Mouse (Mus musculus): ENCODE data around the gene Olfr1137.

Olfr1137 gene

DNA sequence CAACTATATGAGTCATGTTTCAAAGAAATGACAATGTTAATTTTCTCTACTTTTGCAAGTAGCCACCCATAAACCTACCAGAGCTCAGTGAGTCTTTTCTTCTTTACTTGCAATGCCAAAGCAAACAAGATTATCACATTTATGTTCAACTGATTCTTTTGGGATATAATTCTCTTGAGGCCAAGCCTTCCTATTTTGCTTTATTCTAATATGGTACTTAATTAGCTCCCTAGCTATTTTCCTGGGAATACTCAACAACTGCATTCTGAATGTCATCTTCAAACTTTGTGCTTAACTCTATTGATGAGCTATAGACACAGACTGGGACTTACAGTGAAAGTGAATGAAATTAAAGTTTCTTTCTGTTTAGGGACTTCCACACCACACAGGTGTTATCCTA, at the start of gene Olfr1137:
Gene Olfr1137, minus strand, starts transcription at position 101 of the 400 bp plus-strand sequence.
- no peak for DNase-seq (ENCODE audit: low read depth)

DNA sequence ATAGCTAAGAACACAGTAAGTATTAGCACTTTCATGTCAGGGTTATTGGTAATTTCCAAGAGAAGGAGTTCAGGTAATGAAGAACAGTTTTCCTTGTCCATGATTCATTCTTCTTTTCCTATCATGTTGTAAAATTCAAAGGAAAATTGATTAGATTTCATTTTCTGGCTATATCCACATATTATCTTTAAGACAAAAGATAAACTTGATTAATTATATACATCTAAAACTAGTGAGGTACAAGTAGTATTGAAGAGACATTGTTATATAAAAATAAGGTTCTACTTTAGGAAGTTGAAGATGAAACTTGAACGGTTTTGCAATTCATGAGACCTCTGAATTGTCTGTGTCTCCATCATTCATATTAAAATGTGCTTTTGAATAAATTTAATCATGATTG, 40.9 kb upstream of the Olfr1137 start, which contains the start of gene Olfr1141:
Gene Olfr1141, minus strand, starts transcription at position 101 of the 400 bp plus-strand sequence.
- DNase-seq (ENCODE audit: low read depth): no peak

DNA sequence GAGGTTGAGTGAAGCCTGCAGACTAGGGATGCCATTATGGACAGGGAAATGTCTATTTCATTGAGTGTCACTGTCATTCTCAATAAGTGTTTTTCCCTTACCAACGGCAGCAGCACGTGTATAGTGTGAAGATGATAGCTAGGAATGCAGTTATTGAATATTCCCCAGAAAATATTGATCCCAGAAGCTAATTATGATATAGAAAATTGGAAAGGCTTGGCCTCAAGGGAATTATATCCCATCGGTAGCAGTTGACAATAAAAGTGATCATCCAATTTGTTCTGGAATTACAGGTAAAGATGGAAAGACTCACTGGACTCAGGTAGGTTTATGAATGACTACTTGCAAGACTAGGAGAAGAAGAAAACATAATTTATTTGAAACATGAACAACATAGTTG, 30.5 kb upstream of the Olfr1137 start, which contains the start of gene Olfr1140:
Gene Olfr1140, plus strand, starts transcription at position 301 of the 400 bp plus-strand sequence.
- DNase-seq (ENCODE audit: low read depth): no peak

DNA sequence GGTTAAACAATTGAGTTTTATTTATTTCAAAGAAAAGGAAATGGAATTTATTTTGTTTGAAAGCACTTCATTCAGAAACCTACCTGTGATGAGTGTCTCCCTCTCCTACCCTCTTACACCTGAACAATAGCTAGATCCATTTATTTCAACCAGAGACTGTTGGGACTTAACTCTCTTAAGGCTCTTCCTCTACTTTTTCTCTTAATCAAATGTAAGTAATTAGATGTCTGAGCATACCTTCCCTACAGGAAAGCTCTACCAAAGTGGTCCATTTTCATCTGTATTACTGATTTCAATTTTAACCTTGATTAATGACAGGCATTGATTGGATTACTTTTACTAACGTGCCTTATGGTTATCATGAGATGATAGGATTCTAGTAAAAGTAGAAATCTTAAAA, 26.9 kb upstream of the Olfr1137 start, which contains the start of gene Olfr1138:
Gene Olfr1138, minus strand, starts transcription at position 101 of the 400 bp plus-strand sequence.
- no peak for DNase-seq (ENCODE audit: low read depth)

DNA sequence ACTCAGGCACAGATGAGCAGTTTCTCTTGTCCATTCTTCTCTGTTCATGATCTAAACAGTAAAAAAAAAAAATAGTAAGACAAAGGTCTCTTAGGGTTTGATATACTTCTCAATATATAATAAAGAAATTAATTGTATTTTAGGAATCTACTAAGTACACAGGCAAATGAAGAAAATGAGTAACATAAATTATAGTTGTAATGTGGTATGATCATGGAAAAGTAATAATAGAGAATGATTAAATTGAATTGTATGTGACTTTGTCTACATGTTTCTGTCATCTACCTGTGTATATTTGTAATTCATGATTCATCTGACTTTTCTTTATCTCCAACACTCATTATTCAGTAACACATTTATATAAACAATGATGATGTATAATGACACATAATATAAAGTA, 19.1 kb downstream of the Olfr1137 start, which contains the start of gene Olfr1136:
Gene Olfr1136, minus strand, starts transcription at position 101 of the 400 bp plus-strand sequence.
- no peak for DNase-seq (ENCODE audit: low read depth)

DNA sequence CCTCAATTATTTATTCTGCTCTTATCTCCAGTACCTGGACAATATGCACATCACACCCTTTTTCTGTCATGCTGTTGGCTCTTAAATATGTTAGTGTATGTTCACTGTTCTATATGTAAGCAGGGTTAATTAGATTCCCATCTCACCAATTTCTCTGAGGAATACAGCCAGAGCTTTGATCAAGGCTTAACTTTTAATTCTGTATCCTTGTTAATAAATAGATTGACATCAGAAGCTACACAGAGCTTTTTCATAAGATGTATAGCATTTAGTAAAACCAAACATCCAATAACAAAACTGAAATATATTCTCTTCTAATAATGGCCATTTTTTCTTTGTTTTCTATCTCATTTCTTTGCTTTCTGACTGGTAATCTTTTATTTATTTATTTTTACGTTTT, 39.4 kb downstream of the Olfr1137 start, which contains the start of gene Olfr1135:
Gene Olfr1135, minus strand, starts transcription at position 101 of the 400 bp plus-strand sequence.
- no peak for DNase-seq (ENCODE audit: low read depth)
